Comparison of ENCODE assay signal across 9 mouse cellular contexts in the genomic region with DNA sequence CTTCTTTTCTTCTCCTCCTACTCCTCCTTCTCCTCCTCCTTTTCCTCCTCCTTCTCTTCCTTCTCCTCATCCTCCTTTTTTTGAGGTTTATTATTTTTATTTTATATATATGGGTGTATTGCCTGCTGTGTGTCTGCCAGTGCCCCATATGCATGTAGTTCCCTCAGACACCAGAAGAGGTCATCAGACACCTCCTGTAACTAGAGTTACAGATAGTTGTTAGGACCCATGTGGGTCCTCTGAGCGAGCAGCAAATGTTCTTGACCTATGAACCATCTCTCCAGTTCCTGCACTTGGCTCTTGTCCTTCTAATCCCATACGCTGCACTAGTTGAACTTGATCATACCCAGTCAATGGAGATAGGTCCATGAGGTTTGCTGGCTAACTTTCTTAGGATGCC. TPM values are rescaled to one million over a fixed set of nuclear protein-coding genes. Genes with fewer than 3 reads are reported as not detected.
A peak's percentile ranks its signal among the peaks of the same experiment; 100 is the strongest.
DNase-seq lines count a peak whose midpoint lies in the region; ATAC-seq and TF ChIP-seq lines count a peak whose summit lies in the region.
"Had no signal": no experiment of that assay in that cellular context is flagged by ENCODE, and none has a peak within 500 bp of the region (broad histone marks: within the 10 kb centered on the region; RNA-seq: fewer than 3 reads in every experiment).

No protein-coding gene starts in this region.

- H3K36me3 ChIP-seq in liver, embryonic 11.5 days (ENCODE audit: control insufficient read depth, insufficient read depth, low read length), result no peaks in the 10 kb centered on the region
- H3K36me3 ChIP-seq in liver, embryonic 14.5 days (replicated peaks; ENCODE audit: control insufficient read depth, insufficient read depth, low read depth), result no peaks in the 10 kb centered on the region

- TF ChIP-seq CTCF in liver, embryonic 14.5 days (IDR thresholded peaks at IDR 0.05; ENCODE audit: low read depth), result peak; percentile 48

- intact Hi-C loops in gastrocnemius, postnatal 36 days (cut with DNase I), result no loop called here
- intact Hi-C loops in left cerebral cortex, postnatal 36 days (cut with DNase I), result no loop called here

- no peak for ATAC-seq in liver, embryonic 11.5 days (replicated peaks; ENCODE audit: low FRiP score)
- no peak for ATAC-seq in liver, embryonic 14.5 days (ENCODE audit: insufficient read depth)

- no peak overlapping the region for H3K27ac ChIP-seq in liver, embryonic 11.5 days (ENCODE audit: low read depth, low read length)
- no peak overlapping the region for H3K27ac ChIP-seq in liver, embryonic 14.5 days

- H3K9ac ChIP-seq in liver, embryonic 11.5 days (ENCODE audit: low read depth, low read length), result no peak overlapping the region
- no peak overlapping the region for H3K9ac ChIP-seq in liver, embryonic 14.5 days (replicated peaks)

- H3K4me3 ChIP-seq in liver, embryonic 11.5 days (ENCODE audit: low read depth, low read length), result no peak overlapping the region
- H3K4me3 ChIP-seq in liver, embryonic 14.5 days (ENCODE audit: insufficient read depth in 1 of 2, low read depth in 2 of 2, low read length in 2 of 2), result no peak overlapping the region

- TF ChIP-seq EP300 in liver, embryonic 14.5 days (IDR thresholded peaks at IDR 0.05; ENCODE audit: low read depth), result no peak

- H3K9me3 ChIP-seq in liver, embryonic 11.5 days (ENCODE audit: control insufficient read depth, low read length), result no peaks in the 10 kb centered on the region
- no peaks in the 10 kb centered on the region for H3K9me3 ChIP-seq in liver, embryonic 14.5 days (ENCODE audit: control insufficient read depth, low read length)

- H3K4me1 ChIP-seq in liver, embryonic 11.5 days (replicated peaks; ENCODE audit: control insufficient read depth, insufficient read depth, low read length), result no peaks in the 10 kb centered on the region
- no peaks in the 10 kb centered on the region for H3K4me1 ChIP-seq in liver, embryonic 14.5 days (replicated peaks; ENCODE audit: control insufficient read depth in 2 of 2, insufficient read depth in 2 of 2, low read length in 1 of 2)

- no peak overlapping the region for H3K4me2 ChIP-seq in liver, embryonic 11.5 days
- H3K4me2 ChIP-seq in liver, embryonic 14.5 days (ENCODE audit: low read depth), result no peak overlapping the region

- H3K27me3 ChIP-seq in liver, embryonic 11.5 days (replicated peaks; ENCODE audit: control insufficient read depth, insufficient read depth, low read length), result no peaks in the 10 kb centered on the region; the same call in 1 of the 2 replicates
- no peaks in the 10 kb centered on the region for H3K27me3 ChIP-seq in liver, embryonic 14.5 days (ENCODE audit: control insufficient read depth, insufficient read depth, low read length)

- WGBS in liver, embryonic 11.5 days, result 42% methylated on average over 2 of the region's 2 CpGs
- WGBS in liver, embryonic 14.5 days (ENCODE audit: insufficient replicate concordance), result 28% methylated on average over 2 of the region's 2 CpGs

- DNase-seq in adrenal gland, adult 2 months, result peak; percentile 34
- DNase-seq in adrenal gland, adult 18-20 months (ENCODE audit: low spot score in 2 of 2), result no peak
- DNase-seq in liver, result peak; percentile 12
- DNase-seq in liver, embryonic 11.5 days (ENCODE audit: low spot score), result no peak
- DNase-seq in c-Kit-positive CD71-negative TER-119-negative erythroid progenitor cells, embryonic 14.5 days (ENCODE audit: low read depth), result peak; percentile 33
- no peak for DNase-seq in liver, embryonic 14.5 days (ENCODE audit: low read depth in 3 of 3, low spot score in 3 of 3)
- no peak for DNase-seq in gastrocnemius, postnatal 36 days
- DNase-seq in left cerebral cortex, postnatal 36 days (ENCODE audit: low spot score in 2 of 2), result no peak

RNA-seq across cellular contexts. Expression of gene Duxbl3, which starts 48.3 kb away (rescaled TPM):
- total RNA-seq in adrenal gland, adult 2 months (2021), result under 1 TPM; 0.38 to 0.46 TPM
- not detected in 2 replicates for polyA plus RNA-seq in adrenal gland, adult 2 months (2012; rRNA removed)
- total RNA-seq in adrenal gland, adult 18-20 months (2021), result under 1 TPM in 1 of 2 experiments, not detected in 1; 0.26 TPM
- polyA plus RNA-seq in liver, embryonic 11.5 days (2014; fragmentation: Nextera tagmentation; extraction: Ambion mirVana), result 0.09 and 0.84 TPM in 2 replicates
- polyA plus RNA-seq in liver, embryonic 14.5 days (2012; rRNA removed), result 0.13 TPM in 1 of 2 replicates, not detected in the other
- polyA plus RNA-seq in liver, embryonic 14.5 days (2014; fragmentation: Nextera tagmentation; extraction: Ambion mirVana), result not detected in 2 replicates
- under 1 TPM in 1 of 2 experiments, not detected in 1; 0.10 TPM for total RNA-seq in gastrocnemius, postnatal 36 days (2021)
- total RNA-seq in left cerebral cortex, postnatal 36 days (2021), result 1 to 10 TPM in 1 of 2 experiments, under 1 TPM in 1; 0.86 to 1.0 TPM
- total RNA-seq: neutrophil, adult 5-6 weeks had no signal

Comparison
In these comparisons a context has a peak if more than half of its experiments do, and no peak if none do; other contexts are left out.
1. DNase-seq: peak in adrenal gland, adult 2 months (single experiment), liver (single experiment) and c-Kit-positive CD71-negative TER-119-negative erythroid progenitor cells, embryonic 14.5 days (single experiment); none in adrenal gland, adult 18-20 months (0 of 2), liver, embryonic 11.5 days (single experiment), liver, embryonic 14.5 days (0 of 3), gastrocnemius, postnatal 36 days (0 of 2) and left cerebral cortex, postnatal 36 days (0 of 2).